Mouse (Mus musculus) forebrain, embryonic 14.5 days (tissue): ENCODE data around the gene Syne1. TPM values are rescaled to one million over a fixed set of nuclear protein-coding genes. Genes with fewer than 3 reads are reported as not detected.

Source experiments
- ATAC-seq: fragments of 200-750 bp; cut with Nextera tagmentation; 2 replicates; pipeline ENCODE4 v1.8.0; 2017; ENCODE audit warnings: mild to moderate bottlenecking, moderate library complexity
- DNase-seq: peaks from one replicate; pipeline ENCODE4 v3.0.0-alpha.2; 2015; ENCODE audit warnings: low spot score
- H3K27ac ChIP-seq: fragments of 300-500 bp; sonication (generic); 2 replicates; pipeline ENCODE4 v1.5.1; 2014; ENCODE audit warnings: low read depth, mild to moderate bottlenecking, control low read depth, low read length, moderate library complexity
- H3K27me3 ChIP-seq: fragments of 300-500 bp; sonication (generic); replicated peaks from 2 replicates; pipeline ENCODE4 v1.6.1; 2014; ENCODE audit warnings: low read length, control low read depth, mixed read lengths; ENCODE audit not compliant: control insufficient read depth, insufficient read depth
- H3K36me3 ChIP-seq: fragments of 300-500 bp; sonication (generic); 2 replicates; pipeline ENCODE4 v1.6.1; 2014; ENCODE audit warnings: low read length, control low read depth; ENCODE audit not compliant: control insufficient read depth, insufficient read depth
- H3K4me1 ChIP-seq: fragments of 300-500 bp; sonication (generic); 2 replicates; pipeline ENCODE4 v1.6.1; 2014; ENCODE audit warnings: antibody characterized with exemption, low read length, control low read depth; ENCODE audit not compliant: control insufficient read depth, insufficient read depth
- H3K4me2 ChIP-seq: fragments of 300-500 bp; sonication (generic); 2 replicates; pipeline ENCODE4 v1.6.1; 2014; ENCODE audit warnings: mild to moderate bottlenecking, control low read depth, low read length
- H3K4me3 ChIP-seq: fragments of 300-500 bp; sonication (generic); 2 replicates; pipeline ENCODE4 v1.5.1; 2014; ENCODE audit warnings: low read depth, low read length, control low read depth
- H3K9ac ChIP-seq: fragments of 300-500 bp; sonication (generic); 2 replicates; pipeline ENCODE4 v1.6.1; 2014; ENCODE audit warnings: mild to moderate bottlenecking, low read length, control low read depth, moderate library complexity
- H3K9me3 ChIP-seq: fragments of 300-500 bp; sonication (generic); replicated peaks from 2 replicates; pipeline ENCODE4 v1.6.1; 2016; ENCODE audit warnings: low read length, control low read depth, mixed read lengths; ENCODE audit not compliant: control insufficient read depth
- WGBS: fragments of 180-500 bp; shearing (Covaris S2); extraction: QIAGEN DNeasy Blood & Tissue Kit; methylation state at CpG from one replicate; pipeline ENCODE4 v1.1.7; 2014; 5-methylcytosine and 5-hydroxymethylcytosine counted together
- polyA plus RNA-seq: library from polyadenylated mRNA; unstranded; fragments of >200 nt; fragmentation: Nextera tagmentation; extraction: Ambion mirVana; gene quantifications from 2 replicates; pipeline ENCODE4 v1.2.1, GENCODE M21; 2014

Gene Syne1
- polyA plus RNA-seq, 1 experiment from 2014 or later = 3.4 TPM

GRCm38 (mm10) chr10:5288716-5289574 lies 262.3 kb downstream of the Syne1 start:
- Histone ChIP-seq H3K36me3 (no peaks in the 10 kb centered on the region), H3K9ac (no peak overlapping the region), H3K4me3 (no peak overlapping the region), H3K4me1 (no peaks in the 10 kb centered on the region), H3K4me2 (no peak overlapping the region), H3K27me3 (no peaks in the 10 kb centered on the region), H3K27ac (no peak overlapping the region), H3K9me3 (no peaks in the 10 kb centered on the region)
- DNase-seq (peak; percentile 29), ATAC-seq (peak; percentile 57; the same call in 1 of the 2 replicates)
- WGBS = 59% methylated on average over 19 of the region's 19 CpGs

- ATAC-seq = no peak
- 72% methylated on average over 6 of the region's 6 CpGs for WGBS
- H3K27me3 ChIP-seq = no peaks in the 10 kb centered on the region
- H3K4me3 ChIP-seq = no peak overlapping the region
- no peak overlapping the region for H3K27ac ChIP-seq
- H3K36me3 ChIP-seq = no peaks in the 10 kb centered on the region
- no peaks in the 10 kb centered on the region for H3K4me1 ChIP-seq
- no peak for DNase-seq
- H3K9me3 ChIP-seq = no peaks in the 10 kb centered on the region
- H3K4me2 ChIP-seq = no peak overlapping the region
- no peak overlapping the region for H3K9ac ChIP-seq
These were observed 263.0 kb downstream of the Syne1 start for GRCm38 (mm10) chr10:5288262-5288661.

- Histone ChIP-seq H3K36me3 (no peaks in the 10 kb centered on the region), H3K4me3 (no peak overlapping the region), H3K4me1 (no peaks in the 10 kb centered on the region), H3K27ac (no peak overlapping the region), H3K27me3 (no peaks in the 10 kb centered on the region), H3K4me2 (no peak overlapping the region), H3K9me3 (no peaks in the 10 kb centered on the region), H3K9ac (no peak overlapping the region)
- 91% methylated on average over 5 of the region's 5 CpGs for WGBS
- DNase-seq (no peak), ATAC-seq (no peak)
These were observed 275.5 kb downstream of the Syne1 start for GRCm38 (mm10) chr10:5275769-5276168.

GRCm38 (mm10) chr10:5270641-5271040 lies 280.6 kb downstream of the Syne1 start:
- ATAC-seq (no peak), DNase-seq (no peak)
- H3K4me2 ChIP-seq = no peak overlapping the region
- no peaks in the 10 kb centered on the region for H3K36me3 ChIP-seq
- H3K4me3 ChIP-seq = no peak overlapping the region
- H3K9ac ChIP-seq = no peak overlapping the region
- no peaks in the 10 kb centered on the region for H3K27me3 ChIP-seq
- WGBS = 94% methylated on average over 2 of the region's 2 CpGs
- H3K27ac ChIP-seq = no peak overlapping the region
- H3K4me1 ChIP-seq = no peaks in the 10 kb centered on the region
- no peaks in the 10 kb centered on the region for H3K9me3 ChIP-seq

- ATAC-seq = no peak; the same call in 1 of the 2 replicates
- H3K27ac ChIP-seq = no peak overlapping the region
- 78% methylated on average over 10 of the region's 10 CpGs for WGBS
- H3K4me2 ChIP-seq = no peak overlapping the region
- H3K36me3 ChIP-seq = no peaks in the 10 kb centered on the region
- no peaks in the 10 kb centered on the region for H3K27me3 ChIP-seq
- H3K4me3 ChIP-seq = no peak overlapping the region
- H3K9ac ChIP-seq = no peak overlapping the region
- H3K9me3 ChIP-seq = no peaks in the 10 kb centered on the region
- no peak for DNase-seq
- no peaks in the 10 kb centered on the region for H3K4me1 ChIP-seq
These were observed 286.9 kb downstream of the Syne1 start for GRCm38 (mm10) chr10:5264418-5264817.

GRCm38 (mm10) chr10:5262636-5263035 lies 288.6 kb downstream of the Syne1 start:
- no peak for DNase-seq
- H3K4me2 ChIP-seq = no peak overlapping the region
- H3K9me3 ChIP-seq = no peaks in the 10 kb centered on the region
- no peak for ATAC-seq
- no peaks in the 10 kb centered on the region for H3K36me3 ChIP-seq
- H3K27me3 ChIP-seq = no peaks in the 10 kb centered on the region
- H3K4me1 ChIP-seq = no peaks in the 10 kb centered on the region
- H3K27ac ChIP-seq = no peak overlapping the region
- 85% methylated on average over 8 of the region's 8 CpGs for WGBS
- H3K9ac ChIP-seq = no peak overlapping the region
- H3K4me3 ChIP-seq = no peak overlapping the region

GRCm38 (mm10) chr10:5256686-5257085 lies 294.6 kb downstream of the Syne1 start:
- H3K4me2 ChIP-seq = no peak overlapping the region
- DNase-seq (no peak), ATAC-seq (no peak)
- H3K4me1 ChIP-seq = no peaks in the 10 kb centered on the region
- H3K9me3 ChIP-seq = no peaks in the 10 kb centered on the region
- no peak overlapping the region for H3K27ac ChIP-seq
- no peaks in the 10 kb centered on the region for H3K36me3 ChIP-seq
- no peaks in the 10 kb centered on the region for H3K27me3 ChIP-seq
- H3K4me3 ChIP-seq = no peak overlapping the region
- H3K9ac ChIP-seq = no peak overlapping the region

GRCm38 (mm10) chr10:5253752-5254151 lies 297.5 kb downstream of the Syne1 start:
- no peak overlapping the region for H3K4me3 ChIP-seq
- H3K9me3 ChIP-seq = no peaks in the 10 kb centered on the region
- DNase-seq = no peak
- H3K27ac ChIP-seq = no peak overlapping the region
- H3K36me3 ChIP-seq = no peaks in the 10 kb centered on the region
- no peak for ATAC-seq
- no peak overlapping the region for H3K4me2 ChIP-seq
- H3K27me3 ChIP-seq = no peaks in the 10 kb centered on the region
- no peaks in the 10 kb centered on the region for H3K4me1 ChIP-seq
- H3K9ac ChIP-seq = no peak overlapping the region

- no peak overlapping the region for H3K27ac ChIP-seq
- ATAC-seq (no peak), DNase-seq (no peak)
- WGBS = 82% methylated on average over 10 of the region's 10 CpGs
- H3K4me3 ChIP-seq = no peak overlapping the region
- H3K9me3 ChIP-seq = no peaks in the 10 kb centered on the region
- no peaks in the 10 kb centered on the region for H3K4me1 ChIP-seq
- H3K4me2 ChIP-seq = no peak overlapping the region
- no peak overlapping the region for H3K9ac ChIP-seq
- no peaks in the 10 kb centered on the region for H3K27me3 ChIP-seq
- no peaks in the 10 kb centered on the region for H3K36me3 ChIP-seq
These were observed 300.6 kb downstream of the Syne1 start for GRCm38 (mm10) chr10:5250702-5251101.
